Mouse (Mus musculus) left cerebral cortex, adult 18-20 months (tissue): ENCODE measurements around the gene Mapk13. TPM values are rescaled to one million over a fixed set of nuclear protein-coding genes. Genes with fewer than 3 reads are reported as not detected.
"Not testable (repeated sequence)": the region's sequence is repeated elsewhere in the genome, so short reads cannot be mapped to it uniquely, and the experiment has no call there.

ENCODE experiments used
- DNase-seq, 2 experiments: peaks; one replicate each; pipeline ENCODE4 v3.0.0; 2021 to 2022; ENCODE audit warnings: low spot score in 2 of 2, mixed read lengths in 1 of 2
- total RNA-seq, 2 experiments: library from RNA; stranded (reverse); gene quantifications; 2 replicates each; pipeline ENCODE4 v1.2.3; 2021

Gene Mapk13
- total RNA-seq, 2 experiments from 2014 or later: 1.7 to 4.3 TPM

DNA sequence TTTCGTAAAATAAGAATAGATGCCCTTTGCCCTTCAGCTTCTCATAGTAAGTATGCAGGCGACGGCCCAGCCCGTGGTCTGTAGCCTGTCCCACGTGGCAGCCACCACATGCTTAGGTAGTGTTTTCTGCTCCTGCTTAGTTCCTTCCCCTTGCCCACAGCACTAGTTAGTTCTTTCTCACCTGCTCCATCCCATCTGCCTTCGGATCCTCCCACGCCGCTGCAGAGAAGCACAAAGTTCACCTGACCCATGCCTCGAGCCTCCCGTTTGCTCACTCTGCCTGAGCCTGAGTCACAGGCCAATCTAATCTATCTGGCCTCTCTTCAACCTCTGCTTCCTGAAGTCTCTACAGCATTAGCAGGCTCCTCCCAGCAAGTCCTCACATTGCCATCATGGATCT lies 43.2 kb downstream of the Mapk13 start:
- no peak for DNase-seq

DNA sequence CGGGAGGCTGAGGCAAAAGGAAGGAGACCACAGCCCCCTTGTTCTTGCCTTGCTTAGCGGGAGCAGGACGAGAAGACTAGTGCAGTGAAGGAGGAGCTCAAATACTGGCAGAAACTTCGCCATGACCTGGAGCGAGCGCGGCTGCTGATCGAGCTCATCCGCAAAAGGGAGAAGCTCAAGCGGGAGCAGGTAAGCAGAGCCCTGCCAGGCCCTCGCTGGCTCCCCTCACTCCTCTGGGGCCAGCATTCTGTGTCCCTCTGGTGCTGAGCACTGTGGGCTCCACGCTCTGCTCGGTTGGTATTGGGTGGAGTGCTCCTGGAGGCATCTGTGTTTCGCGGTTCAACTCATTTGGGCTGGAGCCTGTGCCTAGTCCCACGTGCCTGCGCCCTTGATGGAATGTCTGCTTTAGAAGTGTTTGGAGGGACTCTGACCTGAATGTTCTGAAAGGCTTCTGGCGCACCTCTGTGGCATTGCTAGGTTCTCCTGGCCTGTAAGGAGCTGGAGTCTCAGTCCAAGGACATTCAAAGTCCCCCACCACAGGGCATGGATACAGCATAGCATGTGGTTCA lies 45.5 kb downstream of the Mapk13 start:
- no peak for DNase-seq

DNA sequence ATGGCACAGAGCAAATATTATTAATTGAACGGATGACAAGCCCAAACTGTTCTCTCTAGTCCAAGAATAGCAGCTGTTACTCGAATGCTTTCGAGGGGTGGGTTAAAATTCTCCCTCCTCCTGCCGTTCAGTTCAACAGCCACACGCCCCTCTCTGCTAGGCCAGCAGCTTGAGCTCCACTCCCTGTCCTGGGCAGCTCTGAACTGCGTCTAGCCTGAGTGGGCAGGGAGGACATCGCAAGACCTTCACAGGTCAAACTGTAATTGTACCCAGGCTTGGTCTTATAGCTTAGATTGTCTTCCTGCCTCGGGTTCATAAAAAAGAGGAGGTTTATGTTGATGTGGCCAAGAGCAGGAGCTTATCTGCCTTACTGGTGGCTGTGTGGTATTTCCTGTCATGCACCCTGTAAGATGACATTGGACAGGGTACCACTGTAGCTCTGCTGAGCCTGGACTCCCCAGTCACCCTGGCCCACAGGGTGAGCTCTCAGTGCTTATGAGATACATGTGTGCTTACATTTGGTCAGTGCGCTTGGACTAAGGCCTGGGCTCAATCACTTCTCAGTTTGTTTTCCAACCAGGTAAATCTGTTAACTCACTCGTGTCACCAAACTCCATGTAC lies 46.4 kb downstream of the Mapk13 start:
- no peak for DNase-seq

DNA sequence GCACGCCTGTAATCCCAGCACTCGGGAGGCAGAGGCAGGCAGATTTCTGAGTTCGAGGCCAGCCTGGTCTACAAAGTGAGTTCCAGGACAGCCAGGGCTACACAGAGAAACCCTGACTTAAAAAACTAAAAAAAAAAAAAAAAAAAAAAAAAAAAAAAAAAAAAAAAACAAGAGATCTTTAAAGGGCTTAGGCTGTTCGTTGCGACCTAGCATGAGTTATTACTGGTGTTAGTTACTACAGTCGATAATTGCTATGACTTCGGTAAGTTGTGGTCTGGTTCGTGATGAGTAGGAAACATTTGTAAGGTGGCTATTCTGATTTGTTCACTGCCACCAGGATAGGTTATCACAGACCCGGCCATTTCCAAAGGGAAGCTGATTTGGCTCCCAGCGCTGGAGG lies 47.2 kb downstream of the Mapk13 start:
- DNase-seq: not testable (repeated sequence)

DNA sequence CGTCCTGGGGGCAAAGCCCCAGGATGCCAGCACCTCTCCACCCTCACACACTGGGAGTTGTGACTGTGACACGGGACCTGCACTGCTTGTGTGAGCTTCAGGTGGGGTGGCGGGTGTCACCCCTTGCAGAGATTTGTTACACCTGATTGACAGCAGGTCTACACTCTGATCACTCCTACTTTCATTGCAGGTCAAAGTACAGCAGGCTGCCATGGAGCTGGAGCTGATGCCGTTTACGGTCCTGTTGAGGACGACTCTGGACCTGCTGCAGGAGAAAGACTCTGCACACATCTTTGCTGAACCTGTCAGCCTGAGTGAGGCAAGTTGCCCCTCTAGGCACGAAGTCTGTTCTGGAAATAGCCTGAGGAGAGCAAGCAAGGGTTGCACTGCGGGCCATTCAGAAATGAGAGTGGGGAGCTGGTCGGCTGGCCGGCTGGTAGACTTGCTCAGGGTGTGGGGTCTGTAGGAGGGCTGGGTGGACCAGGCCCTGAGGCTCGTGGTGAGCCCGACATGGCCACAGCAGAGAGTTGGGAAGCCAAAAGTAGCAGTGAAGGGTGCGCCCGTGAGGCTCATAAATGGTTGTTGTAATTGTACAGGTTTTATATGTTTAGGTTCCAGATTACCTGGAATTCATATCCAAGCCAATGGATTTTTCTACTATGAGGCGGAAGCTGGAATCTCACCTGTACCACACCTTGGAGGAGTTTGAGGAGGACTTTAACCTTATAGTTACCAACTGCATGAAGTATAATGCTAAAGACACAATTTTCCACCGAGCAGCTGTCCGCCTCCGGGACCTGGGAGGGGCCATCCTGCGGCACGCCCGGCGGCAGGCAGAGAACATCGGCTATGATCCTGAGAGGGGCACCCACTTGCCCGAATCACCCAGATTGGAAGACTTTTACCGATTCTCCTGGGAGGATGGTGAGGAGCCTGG lies 48.0 kb downstream of the Mapk13 start:
- no peak for DNase-seq

DNA sequence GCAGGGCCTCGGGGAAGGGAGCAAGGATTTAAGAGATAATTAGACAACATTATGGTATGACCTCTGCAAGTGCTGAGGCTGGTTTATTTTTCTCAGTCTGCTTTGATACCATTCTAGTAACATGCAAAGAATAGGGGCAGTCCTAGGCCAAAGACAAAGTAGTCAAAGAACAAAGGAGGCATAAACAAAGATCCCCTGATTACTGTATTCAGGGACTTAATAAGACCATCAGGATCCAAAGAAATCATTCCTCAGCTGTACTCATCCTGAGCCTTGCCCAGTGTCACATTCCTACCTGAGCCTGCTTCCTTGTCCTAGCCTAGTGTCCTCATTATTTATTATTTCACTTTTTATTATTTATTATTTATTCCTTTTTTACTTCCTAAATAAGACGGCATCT lies 51.1 kb downstream of the Mapk13 start:
- no peak for DNase-seq

DNA sequence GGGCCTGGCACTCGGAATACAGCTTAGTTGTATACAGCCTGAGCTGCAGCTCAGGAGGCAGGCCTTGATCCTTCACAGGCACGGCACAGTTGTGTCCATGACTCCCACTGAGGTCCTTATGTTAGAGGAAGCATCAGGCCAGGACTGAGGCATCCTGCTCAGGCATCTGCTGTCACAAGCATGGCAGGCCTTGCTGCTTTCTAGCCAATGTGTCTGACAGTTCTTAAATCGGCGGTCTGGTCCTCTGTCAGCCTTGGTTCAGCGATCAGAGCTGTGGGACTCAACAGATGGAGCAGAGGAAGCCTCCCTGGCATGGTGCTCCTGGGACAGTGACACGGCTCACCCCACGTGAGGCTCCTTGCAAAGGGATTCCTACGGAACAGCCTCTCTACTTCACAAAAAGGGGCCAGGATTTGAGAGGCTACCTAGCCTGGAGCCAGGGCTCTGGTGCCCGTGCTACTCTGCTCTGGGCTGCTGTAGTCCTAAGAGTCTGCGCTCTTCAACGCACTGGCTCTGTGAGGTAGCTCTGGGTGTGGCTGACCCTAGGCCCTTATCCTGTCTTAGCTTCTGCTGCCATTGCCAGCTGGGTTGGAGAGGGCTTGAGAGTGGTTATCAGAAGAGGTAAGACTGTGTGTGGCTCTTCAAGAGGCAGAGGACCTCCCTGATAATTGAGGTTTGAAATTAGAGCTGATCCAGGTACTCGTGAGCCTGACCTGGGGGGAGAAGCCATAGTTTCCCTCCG lies 54.1 kb downstream of the Mapk13 start:
- DNase-seq: no peak

DNA sequence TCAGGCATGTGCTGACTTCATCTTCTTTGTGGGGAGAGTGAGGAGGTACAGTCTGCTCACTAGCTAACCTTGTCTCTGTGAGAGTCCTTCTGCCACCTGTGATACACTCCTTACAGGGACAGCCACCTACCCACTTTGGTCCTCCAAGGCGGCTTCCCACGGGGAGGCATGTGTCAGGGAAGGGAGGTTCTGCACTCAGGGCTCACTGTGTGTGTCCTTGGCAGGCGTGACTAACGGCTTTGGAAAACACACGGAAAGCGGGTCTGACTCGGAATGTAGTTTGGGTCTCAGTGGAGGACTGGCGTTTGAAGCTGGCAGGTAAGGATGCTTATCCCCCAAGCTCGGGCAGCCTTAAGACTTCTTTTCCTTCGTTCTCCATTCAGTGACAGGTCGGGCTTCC lies 54.7 kb downstream of the Mapk13 start:
- no peak for DNase-seq

DNA sequence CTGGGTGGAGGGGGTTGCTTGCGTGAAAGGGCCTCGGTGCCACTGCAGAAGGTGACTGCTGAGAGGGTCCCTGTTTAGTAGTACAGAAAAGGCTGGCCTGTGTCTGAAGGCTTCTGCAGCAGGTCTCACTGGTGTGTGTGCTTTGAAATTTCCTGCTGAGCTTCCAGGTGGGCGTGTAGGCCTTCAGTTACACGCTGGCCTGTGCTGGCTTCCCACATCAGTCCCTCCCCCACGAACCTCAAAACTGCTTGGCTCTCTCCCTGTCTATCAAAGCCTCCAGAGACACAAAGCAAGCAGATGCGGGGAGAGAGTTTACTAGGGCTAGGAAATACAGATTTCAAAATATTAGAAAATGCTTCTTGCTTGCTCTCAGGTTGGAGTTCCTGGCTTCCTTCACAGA lies 55.8 kb downstream of the Mapk13 start:
- peak; percentile 46 to 68 for DNase-seq

DNA sequence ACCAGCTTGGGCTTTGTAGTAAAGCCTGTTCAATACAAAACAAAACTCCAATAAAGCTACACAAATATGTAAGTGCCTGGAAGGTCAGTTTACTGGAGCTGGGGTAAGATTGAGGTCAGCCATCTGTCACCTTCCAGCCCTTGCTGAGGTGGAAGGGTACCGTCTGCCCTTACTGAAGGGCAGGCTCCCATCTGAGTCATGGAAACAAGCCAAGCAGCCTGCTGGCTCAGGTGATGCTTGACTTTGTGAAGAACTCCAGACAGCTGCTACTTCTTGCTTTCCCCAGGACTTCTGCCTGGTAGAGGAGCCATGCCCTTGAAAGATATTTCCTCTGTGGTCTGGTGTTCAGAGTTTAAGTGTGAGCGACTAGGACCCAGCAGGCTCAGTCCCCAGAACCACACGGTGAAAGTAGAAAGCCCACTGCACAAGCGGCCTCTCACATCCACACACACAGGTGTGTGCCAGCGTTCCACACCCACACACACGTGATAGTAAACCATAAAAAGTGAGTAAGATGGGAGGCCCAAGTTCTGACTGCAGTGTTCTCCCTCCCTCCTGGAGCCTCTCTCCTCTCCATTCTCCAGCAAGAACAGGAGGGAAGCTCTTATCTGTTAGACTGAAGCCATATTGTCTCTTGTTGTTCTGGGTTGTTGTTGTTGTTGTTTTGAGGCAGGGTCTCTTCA lies 56.4 kb downstream of the Mapk13 start:
- no peak for DNase-seq

DNA sequence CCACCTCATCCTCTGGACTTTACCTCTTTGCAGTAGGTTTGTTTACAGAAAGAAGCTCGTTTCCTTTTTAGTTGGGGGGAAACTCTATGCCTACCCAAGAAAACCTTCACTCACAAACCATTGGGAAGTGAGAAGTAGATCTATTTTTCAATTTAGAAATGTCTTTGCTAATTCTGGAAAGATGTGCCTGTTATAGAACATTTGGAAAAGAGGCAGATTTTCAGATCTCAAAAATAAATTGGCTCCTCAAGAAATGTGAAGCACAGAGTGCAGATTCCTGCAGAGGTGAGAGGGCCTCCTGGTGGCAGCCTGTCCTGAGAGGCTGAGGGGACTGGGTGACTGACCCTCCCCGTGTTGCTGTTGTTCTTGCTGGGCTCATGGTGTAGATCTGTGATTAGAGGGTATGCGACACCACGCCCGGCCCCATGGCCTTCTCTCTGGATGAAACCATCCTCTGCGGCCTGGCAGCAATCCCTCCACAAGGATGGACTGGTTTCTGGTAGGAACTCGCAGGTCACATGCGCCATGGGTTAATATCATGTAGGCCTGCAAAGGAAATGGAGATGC lies 58.7 kb downstream of the Mapk13 start:
- DNase-seq: peak; percentile 12

DNA sequence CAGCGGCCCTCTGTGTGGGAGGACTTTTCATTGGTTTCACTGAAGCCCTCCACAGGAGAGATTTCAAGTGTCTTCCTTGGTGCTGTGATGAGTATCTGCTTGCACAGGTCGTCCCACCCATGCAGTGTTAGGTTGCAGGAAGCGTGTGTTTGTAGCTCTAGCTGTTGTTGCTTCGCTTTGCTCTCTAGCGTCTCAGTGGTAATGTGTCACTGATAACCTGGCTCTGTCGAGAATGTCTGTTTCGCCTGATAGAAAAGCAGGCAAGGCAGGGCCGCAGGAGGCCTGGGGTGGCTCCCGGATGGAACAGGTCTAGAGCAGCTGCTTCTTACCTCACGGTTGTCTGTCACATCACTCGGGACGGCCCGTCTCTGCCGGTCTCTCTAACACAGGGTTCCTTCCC lies 60.0 kb downstream of the Mapk13 start:
- no peak for DNase-seq

Other genes with a start within 250 kb of the Mapk13 start
- not detected for gene Armc12, start 238.5 kb upstream of the Mapk13 start, total RNA-seq
- gene Clpsl2, start 219.9 kb upstream of the Mapk13 start, total RNA-seq: not detected
- not detected for gene Clps, start 208.5 kb upstream of the Mapk13 start, total RNA-seq
- 1 to 10 TPM; 3.6 to 4.1 TPM for gene Lhfpl5, start 193.7 kb upstream of the Mapk13 start, total RNA-seq
- gene Srpk1, start 146.6 kb upstream of the Mapk13 start, total RNA-seq: 100 to 1,000 TPM; 106 to 114 TPM
- 1 to 10 TPM; 6.5 to 9.5 TPM for gene Slc26a8, start 79.1 kb upstream of the Mapk13 start, total RNA-seq
- 10 to 100 TPM; 83.5 to 88.7 TPM for gene Mapk14, start 78.0 kb upstream of the Mapk13 start, total RNA-seq
- 1 to 10 TPM; 2.8 TPM for gene AC170998.1, start 43.2 kb upstream of the Mapk13 start, total RNA-seq
- gene Brpf3, start 31.8 kb downstream of the Mapk13 start, total RNA-seq: 10 to 100 TPM; 51.5 to 55.0 TPM
- gene Pnpla1, start 89.1 kb downstream of the Mapk13 start, total RNA-seq: under 1 TPM; 0.53 to 0.54 TPM
- gene 4930539E08Rik, start 146.0 kb downstream of the Mapk13 start, total RNA-seq: 10 to 100 TPM in 1 of 2 experiments, 1 to 10 TPM in 1; 8.6 to 10.7 TPM
- gene Pxt1, start 174.5 kb downstream of the Mapk13 start, total RNA-seq: not detected
- gene Kctd20, start 182.7 kb downstream of the Mapk13 start, total RNA-seq: 10 to 100 TPM; 67.7 to 71.2 TPM
- gene Stk38, start 238.7 kb downstream of the Mapk13 start, total RNA-seq: 10 to 100 TPM; 43.2 to 45.8 TPM